Mouse (Mus musculus): ENCODE results near the gene Trub2. TPM values are rescaled to one million over a fixed set of nuclear protein-coding genes. Genes with fewer than 3 reads are reported as not detected.

Trub2 gene
- total RNA-seq (2023) = 37.7 to 51.2 TPM (median 43.2 TPM) in 4 replicates

GRCm38 (mm10) chr2:29787937-29788681 is at the start of gene Trub2:
Trub2 (minus strand) TSS chr2:29788502.

DNA sequence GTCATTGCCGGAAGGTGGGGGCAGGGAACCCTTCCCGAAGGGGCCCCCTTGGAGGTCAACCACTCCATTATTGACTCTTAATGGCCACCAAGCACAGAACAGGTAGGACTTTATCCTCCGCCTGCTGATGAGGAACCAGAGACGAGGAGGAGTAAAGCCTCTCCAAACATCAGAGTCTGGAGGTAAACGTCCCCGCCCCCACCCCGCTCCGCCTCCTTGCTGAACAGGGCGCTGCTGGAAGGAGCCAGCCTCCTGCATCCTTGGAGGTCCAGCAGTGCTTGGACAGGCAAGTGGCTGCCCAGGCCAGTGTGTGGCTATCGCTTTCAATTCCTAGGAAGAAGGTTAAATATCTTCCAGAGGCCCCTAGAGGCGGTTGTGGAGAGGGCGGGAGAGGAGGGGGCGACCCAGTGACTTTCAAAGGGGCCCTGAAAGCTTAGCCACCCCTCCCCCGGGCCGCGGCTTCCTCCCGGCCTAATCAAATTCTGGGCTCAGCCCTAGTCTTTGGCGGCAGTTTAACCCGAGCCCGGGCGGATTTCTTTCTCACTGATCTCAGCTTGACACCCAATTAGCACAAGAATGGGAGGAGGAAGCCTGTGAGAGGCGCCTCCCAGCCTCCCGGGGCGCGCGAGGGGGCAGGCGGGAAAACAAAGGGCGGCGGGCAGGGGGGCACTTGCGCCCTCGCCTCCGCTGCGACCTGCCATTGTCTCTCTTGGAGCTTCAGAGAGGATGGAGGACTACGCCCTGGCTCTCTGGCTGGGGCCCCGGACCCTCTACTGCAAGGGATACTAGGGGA is 31.9 kb upstream of the Trub2 start, which contains the start of gene Urm1:
Gene Urm1, plus strand, starts transcription at position 51 of the 793 bp plus-strand sequence.

GRCm38 (mm10) chr2:29802075-29802826 is 13.9 kb upstream of the Trub2 start, which contains the start of gene Slc27a4:
Slc27a4 (plus strand) TSS chr2:29802634.

GRCm38 (mm10) chr2:29787104-29787917 is 991 bp downstream of the Trub2 start, which contains the start of gene Coq4:
Coq4 (plus strand) TSS chr2:29787493.

GRCm38 (mm10) chr2:29751497-29751896 is 36.8 kb downstream of the Trub2 start, which contains the start of gene Gm13420:
Gm13420 (minus strand) TSS chr2:29751685.

Other genes with a start within 250 kb of the Trub2 start
- gene Rapgef1, start 168.8 kb downstream of the Trub2 start, total RNA-seq (2023) = 158 to 170 TPM (median 164 TPM) in 4 replicates
- gene Gm13420, start 36.8 kb downstream of the Trub2 start, total RNA-seq (2023) = 0.88 to 1.1 TPM in 2 of 4 replicates, not detected in the others
- not detected in 4 replicates for gene Gm13547, start 29.2 kb downstream of the Trub2 start, total RNA-seq (2023)
- gene Coq4, start 1.0 kb downstream of the Trub2 start, total RNA-seq (2023) = 6.9 to 10.4 TPM (median 7.6 TPM) in 4 replicates
- gene Slc27a4, start 14.1 kb upstream of the Trub2 start, total RNA-seq (2023) = 10.1 to 13.4 TPM (median 12.3 TPM) in 4 replicates
- 49.0 to 56.9 TPM (median 51.0 TPM) in 4 replicates for gene Urm1, start 31.6 kb upstream of the Trub2 start, total RNA-seq (2023)
- gene Cercam, start 80.7 kb upstream of the Trub2 start, total RNA-seq (2023) = 1.5 to 3.9 TPM (median 1.9 TPM) in 4 replicates
- gene Odf2, start 100.7 kb upstream of the Trub2 start, total RNA-seq (2023) = 102 to 113 TPM (median 103 TPM) in 4 replicates
- 70.7 to 89.4 TPM (median 75.9 TPM) in 4 replicates for gene Gle1, start 146.9 kb upstream of the Trub2 start, total RNA-seq (2023)
- 289 to 315 TPM (median 302 TPM) in 4 replicates for gene Sptan1, start 177.1 kb upstream of the Trub2 start, total RNA-seq (2023)

Data from B cell, adult 62 days (primary cell).